Mouse (Mus musculus): ENCODE measurements at regions not wholly inside any gene's neighbourhood (a gene's known extent, or its start where the extent isn't known, plus 50 kb on each side); places are given as distances from the start of the nearest gene placed in this dataset.

- TF ChIP-seq POLR2A (IDR thresholded peaks at IDR 0.05; ENCODE audit: extremely low read depth, insufficient read depth, low read length) (no peak), CTCF (IDR thresholded peaks at IDR 0.05; ENCODE audit: extremely low read depth, insufficient read depth, low read length) (peak; percentile 39; the same call in 1 of the 2 replicates)
These were observed 156.9 kb downstream of the Map2k4 start for GRCm38 (mm10) chr11:65631164-65631563.

Data from cortical plate, adult 2 months (tissue).